ENCODE assay signal across 8 mouse cellular contexts in the genomic region with DNA sequence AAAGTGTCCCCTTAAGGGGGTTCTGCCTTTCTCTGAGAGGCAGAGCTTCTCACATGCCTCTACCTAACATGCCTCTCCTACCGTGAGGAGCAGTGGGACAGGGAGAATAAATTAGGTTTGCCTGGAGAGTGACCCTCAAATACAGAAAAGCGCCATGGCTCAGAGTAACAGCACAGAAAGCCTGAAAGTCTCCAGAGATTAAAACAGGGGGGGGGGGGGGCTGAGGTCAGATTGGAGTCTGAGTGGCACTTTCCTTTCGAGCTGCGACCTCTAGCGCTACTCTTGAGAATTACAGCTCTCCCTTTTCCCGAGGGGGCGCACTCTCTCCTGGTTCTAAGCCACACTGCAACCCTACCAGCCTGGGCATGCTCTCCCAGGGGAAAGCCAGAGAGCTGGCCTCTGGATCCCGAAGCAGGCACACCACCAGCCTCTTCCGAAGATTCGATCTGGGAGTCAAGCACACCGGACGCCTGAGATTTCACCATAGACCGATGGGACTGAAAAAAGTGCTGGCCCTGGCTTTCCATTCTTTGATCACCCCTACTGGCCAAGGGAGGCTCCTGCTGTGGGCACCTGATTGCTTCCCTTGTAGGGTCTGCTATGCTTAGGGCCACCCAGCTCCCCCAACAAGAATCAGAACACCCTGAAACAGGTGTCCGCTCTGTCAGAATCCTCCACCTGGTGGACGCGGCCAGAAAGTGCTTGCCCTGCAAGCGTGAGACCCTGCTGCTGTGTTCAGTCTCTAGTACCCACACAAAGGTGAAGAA. TPM values are rescaled to one million over a fixed set of nuclear protein-coding genes. Genes with fewer than 3 reads are reported as not detected.
DNase-seq lines count a peak whose midpoint lies in the region; ATAC-seq lines count a peak whose summit lies in the region.

No protein-coding gene starts in this region.

- no peaks in the 10 kb centered on the region for H3K4me1 ChIP-seq in neural tube, embryonic 15.5 days
- H3K4me1 ChIP-seq in liver, embryonic 12.5 days: peaks cover 5% of the 10 kb centered on the region
- H3K4me1 ChIP-seq in neural tube, embryonic 12.5 days: no peaks in the 10 kb centered on the region

- no peak overlapping the region for H3K27ac ChIP-seq in neural tube, embryonic 15.5 days (replicated peaks)
- H3K27ac ChIP-seq in liver, embryonic 12.5 days: no peak overlapping the region
- H3K27ac ChIP-seq in neural tube, embryonic 12.5 days: no peak overlapping the region

- no peaks in the 10 kb centered on the region for H3K27me3 ChIP-seq in neural tube, embryonic 15.5 days (replicated peaks)
- no peaks in the 10 kb centered on the region for H3K27me3 ChIP-seq in liver, embryonic 12.5 days (replicated peaks)
- no peaks in the 10 kb centered on the region for H3K27me3 ChIP-seq in neural tube, embryonic 12.5 days (replicated peaks)

- H3K4me2 ChIP-seq in neural tube, embryonic 15.5 days: no peak overlapping the region
- no peak overlapping the region; the same call in 1 of the 2 replicates for H3K4me2 ChIP-seq in liver, embryonic 12.5 days
- H3K4me2 ChIP-seq in neural tube, embryonic 12.5 days (replicated peaks): no peak overlapping the region

- no peak for ATAC-seq in neural tube, embryonic 15.5 days (ENCODE audit: low FRiP score)
- peak; percentile 46; the same call in 1 of the 2 replicates for ATAC-seq in liver, embryonic 12.5 days
- peak; percentile 38 for ATAC-seq in neural tube, embryonic 12.5 days (ENCODE audit: low FRiP score, low read depth)

- WGBS in neural tube, embryonic 15.5 days: 31% methylated on average over 17 of the region's 17 CpGs
- WGBS in liver, embryonic 12.5 days (ENCODE audit: insufficient replicate concordance): 31% methylated on average over 17 of the region's 17 CpGs
- WGBS in neural tube, embryonic 12.5 days: 34% methylated on average over 17 of the region's 17 CpGs

- H3K36me3 ChIP-seq in neural tube, embryonic 15.5 days: no peaks in the 10 kb centered on the region
- H3K36me3 ChIP-seq in liver, embryonic 12.5 days: no peaks in the 10 kb centered on the region
- no peaks in the 10 kb centered on the region for H3K36me3 ChIP-seq in neural tube, embryonic 12.5 days

- no peak overlapping the region for H3K4me3 ChIP-seq in neural tube, embryonic 15.5 days (replicated peaks)
- no peak overlapping the region for H3K4me3 ChIP-seq in liver, embryonic 12.5 days
- no peak overlapping the region for H3K4me3 ChIP-seq in neural tube, embryonic 12.5 days

- H3K9ac ChIP-seq in neural tube, embryonic 15.5 days (replicated peaks): no peak overlapping the region
- no peak overlapping the region for H3K9ac ChIP-seq in liver, embryonic 12.5 days
- no peak overlapping the region for H3K9ac ChIP-seq in neural tube, embryonic 12.5 days

- DNase-seq in neural tube, embryonic 10.5 days (ENCODE audit: extremely low spot score, low spot score): peak; percentile 70
- DNase-seq in adrenal gland, postnatal 10 days: peak; percentile 68
- peak; percentile 61 for DNase-seq in gastrocnemius, adult 18-20 months (ENCODE audit: low spot score)
- DNase-seq in induced T-regulatory cell, adult 2 months (ENCODE audit: low read depth): peak; percentile 31
- peak; percentile 13 to 29 for DNase-seq in urinary bladder, postnatal 36 days (ENCODE audit: low spot score in 2 of 2)

- H3K9me3 ChIP-seq in neural tube, embryonic 15.5 days (replicated peaks): no peaks in the 10 kb centered on the region
- no peaks in the 10 kb centered on the region for H3K9me3 ChIP-seq in liver, embryonic 12.5 days (replicated peaks)
- no peaks in the 10 kb centered on the region for H3K9me3 ChIP-seq in neural tube, embryonic 12.5 days

RNA-seq across cellular contexts. Expression of gene Cdkn3, which starts 57.5 kb away (rescaled TPM):
- polyA plus RNA-seq in neural tube, embryonic 15.5 days (2015; fragmentation: Nextera tagmentation; extraction: Ambion mirVana): 9.1 and 15.0 TPM in 2 replicates
- total RNA-seq in adrenal gland, postnatal 10 days (2021): 10 to 100 TPM in 1 of 2 experiments, 1 to 10 TPM in 1; 8.9 to 11.1 TPM
- total RNA-seq in gastrocnemius, adult 18-20 months (2021): not detected
- 98.8 and 99.0 TPM in 2 replicates for polyA plus RNA-seq in liver, embryonic 12.5 days (2016; fragmentation: Nextera tagmentation; extraction: Ambion mirVana)
- 30.7 TPM in 2 replicates for polyA plus RNA-seq in neural tube, embryonic 12.5 days (2016; fragmentation: Nextera tagmentation; extraction: Ambion mirVana)
